Mouse (Mus musculus) limb, embryonic 13.5 days (tissue): ENCODE data around the gene Wdfy3. TPM values are rescaled to one million over a fixed set of nuclear protein-coding genes. Genes with fewer than 3 reads are reported as not detected.

Source experiments
- ATAC-seq: fragments of 200-750 bp; cut with Nextera tagmentation; 2 replicates; pipeline ENCODE4 v1.8.0; 2017; ENCODE audit warnings: low read depth, moderate number of reproducible peaks, moderate TSS enrichment; ENCODE audit not compliant: low FRiP score
- H3K27ac ChIP-seq: fragments of 300-500 bp; sonication (generic); 2 replicates; pipeline ENCODE4 v1.5.1; 2015; ENCODE audit warnings: inconsistent platforms, mild to moderate bottlenecking, moderate library complexity
- H3K27me3 ChIP-seq: fragments of 300-500 bp; sonication (generic); 2 replicates; pipeline ENCODE4 v1.6.1; 2015; ENCODE audit warnings: mild to moderate bottlenecking, inconsistent platforms
- H3K36me3 ChIP-seq: fragments of 300-500 bp; sonication (generic); 2 replicates; pipeline ENCODE4 v1.6.1; 2015; ENCODE audit warnings: inconsistent platforms, mild to moderate bottlenecking, moderate library complexity
- H3K4me1 ChIP-seq: fragments of 300-500 bp; sonication (generic); 2 replicates; pipeline ENCODE4 v1.6.1; 2015; ENCODE audit warnings: inconsistent platforms
- H3K4me2 ChIP-seq: fragments of 300-500 bp; sonication (generic); replicated peaks from 2 replicates; pipeline ENCODE4 v1.6.1; 2015; ENCODE audit warnings: inconsistent platforms, mild to moderate bottlenecking, moderate library complexity
- H3K4me3 ChIP-seq: fragments of 300-500 bp; sonication (generic); 2 replicates; pipeline ENCODE4 v1.5.1; 2015; ENCODE audit warnings: moderate library complexity, mild to moderate bottlenecking, inconsistent platforms
- H3K9ac ChIP-seq: fragments of 300-500 bp; sonication (generic); 2 replicates; pipeline ENCODE4 v1.6.1; 2015; ENCODE audit warnings: mild to moderate bottlenecking, inconsistent platforms
- H3K9me3 ChIP-seq: fragments of 300-500 bp; sonication (generic); 2 replicates; pipeline ENCODE4 v1.6.1; 2016; ENCODE audit warnings: inconsistent platforms
- WGBS: fragments of 180-500 bp; shearing (Covaris S2); methylation state at CpG from one replicate; pipeline ENCODE4 v1.1.7; 2015; 5-methylcytosine and 5-hydroxymethylcytosine counted together
- polyA plus RNA-seq: library from polyadenylated mRNA; unstranded; fragments of >200 nt; fragmentation: Nextera tagmentation; extraction: Ambion mirVana; gene quantifications from 2 replicates; pipeline ENCODE4 v1.2.1, GENCODE M21; 2015

Gene Wdfy3
- polyA plus RNA-seq, 1 experiment from 2014 or later: 18.6 TPM

- H3K4me1 ChIP-seq: peaks cover 30% of the 10 kb centered on the region
- H3K9ac ChIP-seq: no peak overlapping the region; the same call in 1 of the 2 replicates
- WGBS: 62% methylated on average over 4 of the region's 4 CpGs
- no peaks in the 10 kb centered on the region for H3K27me3 ChIP-seq
- no peak overlapping the region for H3K4me2 ChIP-seq
- H3K9me3 ChIP-seq: no peaks in the 10 kb centered on the region
- no peak overlapping the region for H3K4me3 ChIP-seq
- H3K27ac ChIP-seq: no peak overlapping the region
- no peak for ATAC-seq
- H3K36me3 ChIP-seq: peaks cover 4% of the 10 kb centered on the region
These were observed 2.3 kb upstream of the Wdfy3 start for GRCm38 (mm10) chr5:102072057-102072456.

GRCm38 (mm10) chr5:102071241-102071640 is 1.5 kb upstream of the Wdfy3 start:
- Histone ChIP-seq H3K4me2 (peak overlapping the region; percentile 80; the same call in 1 of the 2 replicates), H3K9me3 (no peaks in the 10 kb centered on the region), H3K4me3 (no peak overlapping the region), H3K4me1 (peaks cover 35% of the 10 kb centered on the region), H3K27ac (no peak overlapping the region), H3K27me3 (no peaks in the 10 kb centered on the region), H3K9ac (no peak overlapping the region), H3K36me3 (peaks cover 7% of the 10 kb centered on the region)
- no peak for ATAC-seq
- 23% methylated on average over 3 of the region's 3 CpGs for WGBS

GRCm38 (mm10) chr5:102070788-102071187 is 1.1 kb upstream of the Wdfy3 start:
- Histone ChIP-seq H3K4me3 (peak overlapping the region; percentile 89; the same call in 1 of the 2 replicates), H3K36me3 (peaks cover 7% of the 10 kb centered on the region), H3K9ac (no peak overlapping the region), H3K27me3 (no peaks in the 10 kb centered on the region), H3K4me1 (peaks cover 35% of the 10 kb centered on the region), H3K27ac (no peak overlapping the region; the same call in 1 of the 2 replicates), H3K4me2 (peak overlapping the region; percentile 80), H3K9me3 (no peaks in the 10 kb centered on the region)
- ATAC-seq: no peak
- WGBS: 22% methylated on average over 4 of the region's 4 CpGs

- peaks cover 7% of the 10 kb centered on the region for H3K36me3 ChIP-seq
- no peaks in the 10 kb centered on the region for H3K9me3 ChIP-seq
- no peaks in the 10 kb centered on the region for H3K27me3 ChIP-seq
- peaks cover 35% of the 10 kb centered on the region for H3K4me1 ChIP-seq
- peak overlapping the region; percentile 89 for H3K4me3 ChIP-seq
- peak overlapping the region; percentile 99 for H3K9ac ChIP-seq
- peak overlapping the region; percentile 94 for H3K27ac ChIP-seq
- peak overlapping the region; percentile 80 for H3K4me2 ChIP-seq
- no peak for ATAC-seq
- 15% methylated on average over 6 of the region's 6 CpGs for WGBS
These were observed 670 bp upstream of the Wdfy3 start for GRCm38 (mm10) chr5:102070414-102070768.

DNA sequence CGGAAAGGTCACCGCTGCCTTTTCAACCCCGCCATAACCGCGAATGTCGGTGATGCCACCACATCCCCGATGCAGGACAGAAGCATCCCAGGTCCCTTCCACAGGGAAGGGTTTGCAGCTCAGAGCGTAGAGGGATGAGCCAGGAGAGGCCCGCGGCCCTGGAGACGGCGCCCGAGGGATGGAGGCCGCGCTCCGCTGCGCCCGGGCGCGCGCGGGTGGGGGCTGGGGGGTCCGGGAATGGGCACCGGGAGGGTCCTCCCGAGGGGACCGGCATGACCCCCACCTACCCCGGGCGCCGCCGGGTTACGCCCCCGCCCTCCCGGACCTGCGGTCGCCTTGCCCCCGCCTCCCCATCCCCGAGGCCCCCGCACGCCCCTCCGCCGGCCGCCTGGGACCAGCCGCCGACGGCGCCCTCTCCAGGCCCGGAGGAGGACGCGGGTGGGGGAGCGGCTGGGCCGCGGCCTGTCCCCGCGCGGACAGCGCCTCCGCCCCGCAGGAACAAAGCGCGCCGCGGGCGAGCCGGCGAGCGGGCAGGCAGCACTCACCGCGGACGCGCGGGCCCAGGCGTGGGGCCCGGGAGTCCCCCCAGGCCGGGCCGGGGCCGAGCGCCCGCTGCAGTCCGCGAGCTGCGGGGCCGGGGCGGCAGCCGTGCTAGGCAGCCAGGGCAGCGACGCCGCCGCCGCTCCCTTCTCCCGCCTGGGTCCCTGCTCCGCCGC is 512 bp downstream of the Wdfy3 start:
- under 1% methylated on average over 44 of the region's 92 CpGs for WGBS
- peak; percentile 76 for ATAC-seq
- H3K36me3 ChIP-seq: peaks cover 7% of the 10 kb centered on the region

DNA sequence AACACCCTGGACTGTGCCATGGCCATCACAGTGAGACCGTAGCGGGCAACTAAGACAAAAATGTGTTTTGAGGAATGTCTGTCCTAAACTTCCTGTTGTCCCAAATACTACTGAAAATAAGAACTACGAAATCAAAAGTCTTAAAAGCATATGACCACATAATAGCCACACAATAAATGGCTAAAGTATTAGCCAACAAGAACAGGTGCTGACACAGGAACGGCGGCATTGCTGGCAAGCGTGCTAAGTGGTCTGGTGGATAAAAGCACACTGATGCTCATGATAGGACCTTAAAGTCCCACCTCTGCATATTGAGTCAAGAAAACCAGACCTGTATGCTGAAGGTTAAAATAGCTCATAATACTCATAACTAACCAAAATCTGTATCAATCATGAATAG is 3.3 kb downstream of the Wdfy3 start:
- H3K27me3 ChIP-seq: no peaks in the 10 kb centered on the region
- WGBS: 93% methylated on average over 6 of the region's 6 CpGs
- ATAC-seq: no peak

More for the DNA sequence above, 512 bp downstream of the Wdfy3 start:
- Histone ChIP-seq H3K4me3 (peak overlapping the region; percentile 89), H3K4me2 (peak overlapping the region; percentile 80), H3K9me3 (no peaks in the 10 kb centered on the region), H3K27me3 (no peaks in the 10 kb centered on the region), H3K9ac (peak overlapping the region; percentile 99), H3K27ac (peak overlapping the region; percentile 94), H3K4me1 (peaks cover 35% of the 10 kb centered on the region)

GRCm38 (mm10) chr5:102063013-102063752 is 6.5 kb downstream of the Wdfy3 start:
- Histone ChIP-seq H3K27ac (no peak overlapping the region), H3K27me3 (no peaks in the 10 kb centered on the region), H3K9me3 (no peaks in the 10 kb centered on the region), H3K36me3 (peaks cover 7% of the 10 kb centered on the region), H3K9ac (no peak overlapping the region), H3K4me2 (0 out of 2 replicates have a peak overlapping the region, but pooled peaks have one; percentile 1), H3K4me3 (no peak overlapping the region), H3K4me1 (peaks cover 59% of the 10 kb centered on the region)
- 62% methylated on average over 18 of the region's 18 CpGs for whole genome bisulfite sequencing
- ATAC-seq: no peak

More for the DNA sequence above, 3.3 kb downstream of the Wdfy3 start:
- H3K27ac ChIP-seq: no peak overlapping the region
- no peak overlapping the region for H3K4me3 ChIP-seq
- peaks cover 58% of the 10 kb centered on the region for H3K4me1 ChIP-seq
- H3K4me2 ChIP-seq: no peak overlapping the region
- H3K36me3 ChIP-seq: peaks cover 7% of the 10 kb centered on the region
- H3K9ac ChIP-seq: no peak overlapping the region
- H3K9me3 ChIP-seq: no peaks in the 10 kb centered on the region

GRCm38 (mm10) chr5:102061816-102062215 is 7.9 kb downstream of the Wdfy3 start:
- H3K36me3 ChIP-seq: peaks cover 1% of the 10 kb centered on the region; the same call in 1 of the 2 replicates
- H3K4me1 ChIP-seq: peaks cover 58% of the 10 kb centered on the region
- no peaks in the 10 kb centered on the region for H3K27me3 ChIP-seq
- no peak overlapping the region for H3K9ac ChIP-seq
- 77% methylated on average over 5 of the region's 5 CpGs for WGBS
- H3K4me2 ChIP-seq: 0 out of 2 replicates have a peak overlapping the region, but pooled peaks have one; percentile 11
- no peak overlapping the region; the same call in 1 of the 2 replicates for H3K27ac ChIP-seq
- H3K4me3 ChIP-seq: no peak overlapping the region
- no peaks in the 10 kb centered on the region for H3K9me3 ChIP-seq
- ATAC-seq: no peak

DNA sequence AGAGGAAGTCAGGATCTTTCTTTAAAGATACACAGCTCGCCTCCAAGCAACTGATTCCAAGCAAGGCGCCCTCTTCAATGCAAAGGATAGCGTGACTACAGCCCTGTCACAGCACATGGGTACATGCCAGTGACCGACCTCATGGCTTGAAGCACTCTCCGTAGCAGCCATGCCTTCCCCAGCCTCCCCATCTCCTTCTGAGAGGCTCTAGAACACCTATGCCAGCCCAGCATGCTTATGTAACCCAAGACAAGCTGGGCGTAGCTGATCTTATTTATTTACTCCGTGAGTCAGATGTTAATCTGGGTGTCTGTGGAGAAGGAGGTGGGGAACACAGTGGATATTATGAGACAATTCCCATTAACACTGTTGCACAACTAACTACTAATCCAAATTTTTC is 13.8 kb downstream of the Wdfy3 start:
- Histone ChIP-seq H3K4me2 (no peak overlapping the region), H3K4me3 (no peak overlapping the region), H3K9me3 (no peaks in the 10 kb centered on the region), H3K4me1 (peaks cover 57% of the 10 kb centered on the region), H3K27me3 (no peaks in the 10 kb centered on the region), H3K9ac (no peak overlapping the region), H3K27ac (no peak overlapping the region), H3K36me3 (peaks cover 5% of the 10 kb centered on the region; the same call in 1 of the 2 replicates)
- no peak for ATAC-seq
- 67% methylated on average over 7 of the region's 7 CpGs for WGBS

DNA sequence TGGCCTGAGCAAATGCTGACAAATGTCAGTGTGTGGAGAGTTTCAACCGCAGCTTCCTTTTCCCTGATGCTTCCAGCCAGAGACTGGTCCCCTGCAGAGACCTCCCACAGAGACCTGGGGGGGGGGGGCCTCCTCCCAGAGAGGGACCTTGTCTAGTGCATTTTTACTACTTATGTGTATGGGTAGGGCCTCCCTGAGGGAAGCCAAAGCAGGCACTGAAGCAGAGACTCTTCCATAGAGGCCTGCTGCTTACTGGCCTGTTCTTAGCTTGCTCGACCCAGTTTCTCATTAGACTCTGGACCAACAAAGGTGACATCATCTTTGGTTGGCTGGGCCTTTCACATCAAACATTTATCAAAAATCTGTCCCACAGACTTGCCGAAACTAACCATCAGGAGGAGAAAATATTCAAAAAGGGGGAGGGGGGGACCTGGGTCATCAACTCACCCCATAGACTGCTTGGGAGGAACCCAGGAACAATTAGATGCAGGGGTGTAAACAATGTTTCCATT is 14.5 kb downstream of the Wdfy3 start:
- no peak overlapping the region for H3K4me3 ChIP-seq

GRCm38 (mm10) chr5:102054511-102055093 is 15.1 kb downstream of the Wdfy3 start:
- peak overlapping the region; percentile 16; the same call in 1 of the 2 replicates for H3K4me2 ChIP-seq
- no peak overlapping the region; the same call in 1 of the 2 replicates for H3K27ac ChIP-seq
- WGBS: 45% methylated on average over 11 of the region's 11 CpGs
- H3K4me3 ChIP-seq: no peak overlapping the region
- ATAC-seq: no peak
- H3K9ac ChIP-seq: no peak overlapping the region
- peaks cover 5% of the 10 kb centered on the region; the same call in 1 of the 2 replicates for H3K36me3 ChIP-seq
- H3K9me3 ChIP-seq: no peaks in the 10 kb centered on the region
- H3K27me3 ChIP-seq: no peaks in the 10 kb centered on the region
- peaks cover 47% of the 10 kb centered on the region for H3K4me1 ChIP-seq

More for the DNA sequence above, 14.5 kb downstream of the Wdfy3 start:
- no peak for ATAC-seq
- H3K4me1 ChIP-seq: peaks cover 51% of the 10 kb centered on the region
- H3K4me2 ChIP-seq: 0 out of 2 replicates have a peak overlapping the region, but pooled peaks have one; percentile 16
- no peak overlapping the region for H3K9ac ChIP-seq
- H3K27ac ChIP-seq: no peak overlapping the region; the same call in 1 of the 2 replicates
- no peaks in the 10 kb centered on the region for H3K27me3 ChIP-seq
- WGBS: 37% methylated on average over 3 of the region's 3 CpGs
- H3K9me3 ChIP-seq: no peaks in the 10 kb centered on the region
- peaks cover 5% of the 10 kb centered on the region; the same call in 1 of the 2 replicates for H3K36me3 ChIP-seq
